Mouse (Mus musculus): Measurements from ENCODE around the gene Shisa5. TPM values are rescaled to one million over a fixed set of nuclear protein-coding genes. Genes with fewer than 3 reads are reported as not detected.
A peak's percentile ranks its signal among the peaks of the same experiment; 100 is the strongest.

The Shisa5 gene
- polyA plus RNA-seq, 1 experiment from 2014 or later, result 35.6 TPM

DNA sequence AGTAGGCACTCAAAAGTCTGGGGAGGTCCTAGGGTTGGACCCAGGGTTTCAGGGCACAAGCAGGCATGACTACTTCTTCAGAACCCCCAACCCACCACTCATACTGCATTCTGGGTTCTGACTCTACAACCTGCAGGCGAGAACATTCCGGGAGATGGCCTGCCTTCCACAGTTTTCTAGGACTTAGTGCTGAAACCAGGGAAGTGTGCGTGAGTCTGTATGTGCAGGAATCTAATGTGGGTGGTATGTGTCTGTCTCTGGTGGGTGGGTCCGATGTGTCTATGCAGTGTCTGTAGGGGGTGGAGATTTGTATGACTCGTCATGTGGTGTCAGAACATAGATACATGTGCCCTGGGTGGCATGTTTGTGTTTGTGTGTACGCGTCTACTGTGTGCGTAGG lies 60.0 kb downstream of the Shisa5 start:
- H3K4me3 ChIP-seq (replicated peaks), result peak overlapping the region; percentile 74
- H3K36me3 ChIP-seq (replicated peaks), result peaks cover 45% of the 10 kb centered on the region
- 92% methylated on average over 8 of the region's 8 CpGs for WGBS

DNA sequence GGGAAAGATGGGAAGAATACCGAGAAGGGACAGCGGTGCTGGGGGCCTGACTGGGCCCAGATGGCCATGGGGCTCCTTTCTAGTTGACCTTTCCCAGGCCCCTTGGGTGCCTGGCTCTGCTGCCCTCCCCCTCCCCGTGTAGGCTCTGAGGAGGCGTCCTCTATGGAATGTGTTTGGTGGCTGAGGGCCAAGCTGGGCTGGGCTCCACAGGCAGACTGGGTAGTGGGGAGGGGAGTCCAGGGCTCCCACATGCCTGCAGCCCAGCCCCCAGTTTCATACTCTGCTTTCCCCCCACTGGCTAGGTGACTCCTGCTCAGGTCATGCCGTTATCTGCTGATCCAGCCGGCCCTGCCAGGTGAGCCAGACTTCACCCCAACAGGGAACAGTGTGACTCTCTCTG lies 60.6 kb downstream of the Shisa5 start:
- peak overlapping the region; percentile 100; the same call in 1 of the 2 replicates for H3K27ac ChIP-seq
- no peak for ATAC-seq (ENCODE audit: low FRiP score)
- WGBS, result 64% methylated on average over 6 of the region's 6 CpGs
- peak overlapping the region; percentile 95 for H3K4me2 ChIP-seq
- H3K27me3 ChIP-seq, result no peaks in the 10 kb centered on the region
- H3K4me1 ChIP-seq, result peaks cover 46% of the 10 kb centered on the region
- H3K36me3 ChIP-seq (replicated peaks), result peaks cover 51% of the 10 kb centered on the region
- no peaks in the 10 kb centered on the region for H3K9me3 ChIP-seq
- peak overlapping the region; percentile 74; the same call in 1 of the 2 replicates for H3K4me3 ChIP-seq (replicated peaks)
- H3K9ac ChIP-seq, result peak overlapping the region; percentile 97; the same call in 1 of the 2 replicates

More for the DNA sequence above, 60.0 kb downstream of the Shisa5 start:
- H3K27me3 ChIP-seq, result no peaks in the 10 kb centered on the region
- H3K4me1 ChIP-seq, result peaks cover 52% of the 10 kb centered on the region
- peak overlapping the region; percentile 95 for H3K4me2 ChIP-seq
- peak overlapping the region; percentile 97 for H3K9ac ChIP-seq
- no peak for ATAC-seq (ENCODE audit: low FRiP score)
- peak overlapping the region; percentile 100 for H3K27ac ChIP-seq
- H3K9me3 ChIP-seq, result no peaks in the 10 kb centered on the region

DNA sequence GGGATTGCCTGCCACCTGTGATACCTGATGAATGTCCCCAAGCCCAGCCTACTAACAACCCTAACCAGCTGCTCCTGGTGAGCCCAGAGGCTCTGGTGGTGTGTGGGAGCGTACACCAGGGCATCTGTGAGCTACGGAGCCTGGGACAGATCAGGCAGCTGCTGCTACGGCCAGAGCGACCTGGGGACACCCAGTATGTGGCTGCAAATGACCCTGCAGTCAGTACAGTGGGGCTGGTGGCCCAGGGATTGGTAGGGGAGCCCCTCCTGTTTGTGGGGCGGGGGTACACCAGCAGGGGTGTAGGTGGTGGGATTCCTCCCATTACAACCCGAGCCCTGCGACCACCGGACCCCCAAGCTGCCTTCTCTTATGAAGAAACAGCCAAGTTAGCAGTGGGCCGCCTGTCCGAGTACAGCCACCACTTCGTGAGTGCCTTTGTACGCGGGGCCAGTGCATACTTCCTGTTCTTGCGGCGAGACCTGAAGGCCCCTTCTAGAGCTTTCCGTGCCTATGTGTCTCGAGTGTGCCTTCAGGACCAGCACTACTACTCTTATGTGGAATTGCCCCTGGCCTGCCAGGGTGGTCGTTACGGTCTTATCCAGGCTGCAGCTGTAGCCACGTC lies 62.1 kb downstream of the Shisa5 start:
- no peak overlapping the region for H3K4me3 ChIP-seq (replicated peaks)
- H3K27me3 ChIP-seq, result no peaks in the 10 kb centered on the region
- ATAC-seq (ENCODE audit: low FRiP score), result no peak
- peaks cover 43% of the 10 kb centered on the region for H3K4me1 ChIP-seq
- no peak overlapping the region for H3K9ac ChIP-seq
- no peak overlapping the region for H3K4me2 ChIP-seq
- H3K36me3 ChIP-seq (replicated peaks), result peaks cover 66% of the 10 kb centered on the region
- no peaks in the 10 kb centered on the region for H3K9me3 ChIP-seq
- WGBS, result 89% methylated on average over 20 of the region's 20 CpGs
- H3K27ac ChIP-seq, result no peak overlapping the region

DNA sequence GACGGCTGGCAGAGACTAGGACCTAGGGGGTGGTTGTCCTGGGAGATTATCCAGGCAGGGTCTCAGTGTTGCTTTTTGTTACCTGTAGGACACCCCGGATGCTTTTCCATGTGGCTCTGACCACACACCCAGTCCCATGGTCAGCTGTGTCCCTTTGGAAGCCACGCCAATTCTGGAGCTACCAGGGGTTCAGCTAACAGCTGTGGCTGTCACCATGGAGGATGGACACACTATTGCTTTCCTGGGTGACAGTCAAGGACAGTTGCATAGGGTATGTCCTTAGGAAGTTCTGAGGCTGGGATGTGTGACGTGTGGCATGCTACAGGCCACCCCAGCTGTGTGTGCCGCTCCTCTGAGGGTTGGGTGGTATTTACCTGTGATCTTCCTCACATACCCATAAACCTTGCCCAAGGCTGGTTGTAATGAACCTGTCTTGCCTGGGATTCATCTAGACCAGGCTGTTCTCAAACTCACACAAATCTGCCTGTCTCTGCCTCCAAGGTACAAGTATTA lies 63.6 kb downstream of the Shisa5 start:
- no peak overlapping the region for H3K9ac ChIP-seq
- no peak for ATAC-seq (ENCODE audit: low FRiP score)
- no peaks in the 10 kb centered on the region for H3K9me3 ChIP-seq
- no peak overlapping the region for H3K4me3 ChIP-seq (replicated peaks)
- H3K4me1 ChIP-seq, result peaks cover 35% of the 10 kb centered on the region
- H3K4me2 ChIP-seq, result no peak overlapping the region
- WGBS, result 94% methylated on average over 5 of the region's 5 CpGs
- no peak overlapping the region for H3K27ac ChIP-seq
- peaks cover 82% of the 10 kb centered on the region for H3K36me3 ChIP-seq (replicated peaks)
- no peaks in the 10 kb centered on the region for H3K27me3 ChIP-seq

DNA sequence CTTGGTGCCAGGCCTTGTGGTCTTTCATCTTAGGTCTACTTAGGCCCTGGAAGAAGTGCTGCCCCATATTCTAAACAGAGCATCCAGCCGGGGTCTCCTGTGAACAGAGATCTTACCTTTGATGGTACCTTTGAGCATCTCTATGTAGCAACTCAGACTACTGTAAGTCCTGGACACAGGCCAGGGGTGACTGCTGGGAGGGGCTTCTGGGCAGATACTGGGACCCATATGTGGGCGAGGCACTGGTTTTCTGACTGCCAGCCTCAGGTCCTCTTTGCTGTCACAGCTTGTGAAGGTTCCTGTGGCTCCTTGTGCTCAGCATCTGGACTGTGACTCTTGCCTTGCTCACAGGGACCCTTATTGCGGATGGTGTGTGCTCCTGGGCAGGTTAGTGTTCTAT lies 64.2 kb downstream of the Shisa5 start:
- H3K4me1 ChIP-seq, result peaks cover 30% of the 10 kb centered on the region
- no peak overlapping the region for H3K9ac ChIP-seq
- H3K4me2 ChIP-seq, result no peak overlapping the region
- H3K27ac ChIP-seq, result 0 out of 2 replicates have a peak overlapping the region, but pooled peaks have one; percentile 13
- H3K36me3 ChIP-seq (replicated peaks), result peaks cover 85% of the 10 kb centered on the region
- ATAC-seq (ENCODE audit: low FRiP score), result no peak
- H3K27me3 ChIP-seq, result no peaks in the 10 kb centered on the region
- WGBS, result 93% methylated on average over 3 of the region's 3 CpGs
- H3K4me3 ChIP-seq (replicated peaks), result no peak overlapping the region
- H3K9me3 ChIP-seq, result no peaks in the 10 kb centered on the region

DNA sequence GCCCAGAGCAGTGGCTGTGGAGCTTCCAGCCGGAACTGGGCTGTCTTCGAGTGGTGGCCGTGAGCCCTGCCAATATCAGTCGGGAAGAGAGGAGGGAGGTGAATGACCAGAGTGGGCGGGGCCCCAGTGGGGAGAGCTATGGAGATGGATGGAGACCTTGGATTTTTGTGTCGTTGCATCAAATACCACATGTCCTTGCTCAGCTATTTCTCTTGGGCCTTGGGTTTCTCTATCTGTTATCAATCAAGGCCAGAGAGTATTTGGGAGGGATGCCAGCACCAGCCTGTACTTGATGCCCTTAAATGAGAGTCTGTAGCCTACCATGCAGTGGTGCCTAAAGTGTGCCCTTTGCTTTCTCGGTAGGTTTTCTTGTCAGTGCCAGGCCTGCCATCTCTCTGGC lies 64.9 kb downstream of the Shisa5 start:
- Histone ChIP-seq H3K36me3 (replicated peaks) (peaks cover 93% of the 10 kb centered on the region), H3K9ac (no peak overlapping the region), H3K4me1 (peaks cover 23% of the 10 kb centered on the region), H3K9me3 (no peaks in the 10 kb centered on the region), H3K27ac (no peak overlapping the region), H3K27me3 (no peaks in the 10 kb centered on the region), H3K4me2 (no peak overlapping the region), H3K4me3 (replicated peaks) (no peak overlapping the region)
- WGBS, result 85% methylated on average over 7 of the region's 7 CpGs
- ATAC-seq (ENCODE audit: low FRiP score), result no peak

DNA sequence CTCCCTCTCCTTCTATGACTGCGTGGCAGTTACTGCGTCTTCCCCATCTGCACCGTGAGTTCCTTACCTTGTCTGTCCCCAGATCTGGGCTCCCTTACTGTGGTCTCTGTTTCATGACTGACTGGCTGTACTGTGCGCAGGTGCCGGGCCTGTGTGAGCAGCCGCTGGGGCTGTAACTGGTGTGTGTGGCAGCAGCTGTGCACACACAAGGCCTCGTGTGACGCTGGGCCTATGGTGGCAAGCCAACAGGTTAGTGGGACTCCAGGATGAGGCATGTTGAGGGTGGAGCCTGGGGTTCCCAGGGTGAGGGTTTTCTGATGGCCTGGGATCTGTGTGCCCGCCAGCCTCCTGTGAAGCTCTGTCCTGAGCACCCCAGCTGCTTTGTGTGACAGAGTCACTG lies 65.7 kb downstream of the Shisa5 start:
- Histone ChIP-seq H3K4me3 (replicated peaks) (no peak overlapping the region), H3K36me3 (replicated peaks) (peaks cover 98% of the 10 kb centered on the region), H3K9ac (no peak overlapping the region), H3K27ac (0 out of 2 replicates have a peak overlapping the region, but pooled peaks have one; percentile 13), H3K4me1 (peaks cover 15% of the 10 kb centered on the region), H3K9me3 (no peaks in the 10 kb centered on the region), H3K4me2 (no peak overlapping the region), H3K27me3 (no peaks in the 10 kb centered on the region)
- 92% methylated on average over 9 of the region's 9 CpGs for WGBS
- no peak for ATAC-seq (ENCODE audit: low FRiP score)

DNA sequence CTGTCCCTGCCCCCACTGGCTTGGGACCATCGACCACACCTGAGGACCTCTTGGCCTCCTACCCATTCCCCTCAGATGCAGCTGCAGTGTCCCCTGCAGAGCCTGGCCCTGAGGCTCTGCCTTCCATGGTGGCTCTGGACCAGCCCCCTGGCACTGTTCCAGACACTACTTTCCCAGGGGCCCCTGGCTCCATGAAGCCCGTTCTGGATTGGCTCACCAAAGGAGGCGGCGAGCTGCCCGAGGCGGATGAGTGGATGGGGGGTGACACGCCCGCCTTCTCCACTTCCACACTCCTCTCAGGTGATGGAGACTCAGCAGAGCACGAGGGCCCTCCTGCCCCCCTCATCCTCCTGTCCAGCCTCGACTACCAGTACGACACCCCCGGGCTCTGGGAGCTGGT lies 66.6 kb downstream of the Shisa5 start:
- 85% methylated on average over 12 of the region's 12 CpGs for whole genome bisulfite sequencing
- H3K4me3 ChIP-seq (replicated peaks), result no peak overlapping the region
- H3K9me3 ChIP-seq, result no peaks in the 10 kb centered on the region
- H3K36me3 ChIP-seq (replicated peaks), result peaks cover 98% of the 10 kb centered on the region
- H3K4me2 ChIP-seq, result no peak overlapping the region
- H3K4me1 ChIP-seq, result peaks cover 11% of the 10 kb centered on the region
- H3K9ac ChIP-seq, result no peak overlapping the region
- H3K27ac ChIP-seq, result no peak overlapping the region
- H3K27me3 ChIP-seq, result no peaks in the 10 kb centered on the region
- ATAC-seq (ENCODE audit: low FRiP score), result peak; percentile 27; the same call in 1 of the 2 replicates

DNA sequence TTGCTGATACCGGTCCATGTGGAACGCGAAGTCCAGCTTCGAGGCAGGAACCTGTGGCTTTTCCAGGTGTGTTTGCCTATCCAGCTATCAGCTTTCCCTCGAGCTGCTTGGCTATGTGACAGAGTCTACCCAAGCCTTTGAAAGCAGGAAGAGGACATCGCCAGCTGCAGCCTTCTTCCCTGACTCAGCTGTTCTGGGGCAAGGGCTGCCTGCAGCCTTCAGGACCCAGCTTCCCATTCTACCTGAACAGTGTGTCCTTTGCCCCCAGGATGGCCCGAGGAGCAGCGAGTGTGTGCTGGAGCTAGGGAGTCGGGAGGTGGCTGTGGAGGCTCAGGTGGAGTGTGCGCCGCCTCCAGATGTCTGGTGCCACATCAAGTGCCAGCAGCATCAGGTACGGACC lies 67.3 kb downstream of the Shisa5 start:
- H3K36me3 ChIP-seq (replicated peaks), result peaks cover 98% of the 10 kb centered on the region
- WGBS, result 96% methylated on average over 12 of the region's 12 CpGs
- no peak overlapping the region for H3K9ac ChIP-seq

DNA sequence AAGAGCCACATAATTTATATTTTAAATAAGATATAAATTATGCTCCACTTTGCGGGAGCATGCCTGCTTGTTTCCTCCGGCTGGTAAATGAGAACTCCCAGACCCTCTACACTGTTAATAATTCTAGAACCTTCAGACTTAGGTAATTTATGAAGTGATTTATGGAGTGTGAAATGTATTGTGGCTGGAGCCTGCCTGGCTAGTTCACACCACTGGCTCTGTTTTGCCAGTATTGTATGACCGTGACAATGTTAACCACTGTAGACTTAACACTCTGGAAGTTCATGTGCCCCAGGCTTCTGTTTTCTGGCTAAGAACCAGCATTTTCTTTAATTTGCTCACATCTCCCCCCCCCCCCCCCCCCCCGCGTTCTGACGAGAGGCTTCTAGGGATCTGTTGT lies 69.0 kb downstream of the Shisa5 start:
- Histone ChIP-seq H3K4me2 (no peak overlapping the region), H3K27me3 (no peaks in the 10 kb centered on the region), H3K4me1 (peaks cover 7% of the 10 kb centered on the region), H3K4me3 (replicated peaks) (no peak overlapping the region), H3K9me3 (no peaks in the 10 kb centered on the region), H3K27ac (no peak overlapping the region), H3K9ac (no peak overlapping the region), H3K36me3 (replicated peaks) (peaks cover 98% of the 10 kb centered on the region)
- no peak for ATAC-seq (ENCODE audit: low FRiP score)
- 94% methylated on average over 3 of the region's 6 CpGs for WGBS

More for the DNA sequence above, 67.3 kb downstream of the Shisa5 start:
- H3K9me3 ChIP-seq, result no peaks in the 10 kb centered on the region
- no peak overlapping the region for H3K4me3 ChIP-seq (replicated peaks)
- no peak overlapping the region for H3K4me2 ChIP-seq
- no peak for ATAC-seq (ENCODE audit: low FRiP score)
- no peak overlapping the region for H3K27ac ChIP-seq
- peaks cover 7% of the 10 kb centered on the region for H3K4me1 ChIP-seq
- no peaks in the 10 kb centered on the region for H3K27me3 ChIP-seq

Other genes with a start within 250 kb of the Shisa5 start
- gene Nckipsd, start 230.2 kb upstream of the Shisa5 start, polyA plus RNA-seq (2016; fragmentation: Nextera tagmentation; extraction: Ambion mirVana), result 14.3 and 17.3 TPM in 2 replicates
- 13.0 and 14.2 TPM in 2 replicates for gene Celsr3, start 212.2 kb upstream of the Shisa5 start, polyA plus RNA-seq (2016; fragmentation: Nextera tagmentation; extraction: Ambion mirVana)
- gene Slc26a6, start 185.3 kb upstream of the Shisa5 start, polyA plus RNA-seq (2016; fragmentation: Nextera tagmentation; extraction: Ambion mirVana), result 12.4 and 13.1 TPM in 2 replicates
- not detected in 2 replicates for gene Tmem89, start 123.9 kb upstream of the Shisa5 start, polyA plus RNA-seq (2016; fragmentation: Nextera tagmentation; extraction: Ambion mirVana)
- 353 and 359 TPM in 2 replicates for gene Uqcrc1, start 101.9 kb upstream of the Shisa5 start, polyA plus RNA-seq (2016; fragmentation: Nextera tagmentation; extraction: Ambion mirVana)
- 2.2 and 3.2 TPM in 2 replicates for gene Col7a1, start 85.0 kb upstream of the Shisa5 start, polyA plus RNA-seq (2016; fragmentation: Nextera tagmentation; extraction: Ambion mirVana)
- not detected in 2 replicates for gene Ucn2, start 52.6 kb upstream of the Shisa5 start, polyA plus RNA-seq (2016; fragmentation: Nextera tagmentation; extraction: Ambion mirVana)
- 16.5 and 18.4 TPM in 2 replicates for gene Pfkfb4, start 46.8 kb upstream of the Shisa5 start, polyA plus RNA-seq (2016; fragmentation: Nextera tagmentation; extraction: Ambion mirVana)
- gene Trex1, start 21.2 kb downstream of the Shisa5 start, polyA plus RNA-seq (2016; fragmentation: Nextera tagmentation; extraction: Ambion mirVana), result 8.4 and 8.9 TPM in 2 replicates
- gene Atrip, start 35.6 kb downstream of the Shisa5 start, polyA plus RNA-seq (2016; fragmentation: Nextera tagmentation; extraction: Ambion mirVana), result 32.4 and 32.5 TPM in 2 replicates
- 13.9 and 14.9 TPM in 2 replicates for gene Ccdc51, start 43.9 kb downstream of the Shisa5 start, polyA plus RNA-seq (2016; fragmentation: Nextera tagmentation; extraction: Ambion mirVana)
- gene Tma7, start 44.0 kb downstream of the Shisa5 start, polyA plus RNA-seq (2016; fragmentation: Nextera tagmentation; extraction: Ambion mirVana), result 734 and 744 TPM in 2 replicates
- gene Plxnb1, start 56.8 kb downstream of the Shisa5 start, polyA plus RNA-seq (2016; fragmentation: Nextera tagmentation; extraction: Ambion mirVana), result 39.9 and 44.4 TPM in 2 replicates
- gene Fbxw21, start 123.5 kb downstream of the Shisa5 start, polyA plus RNA-seq (2016; fragmentation: Nextera tagmentation; extraction: Ambion mirVana), result not detected in 2 replicates
- not detected in 2 replicates for gene Fbxw13, start 157.4 kb downstream of the Shisa5 start, polyA plus RNA-seq (2016; fragmentation: Nextera tagmentation; extraction: Ambion mirVana)
- not detected in 2 replicates for gene Fbxw20, start 196.2 kb downstream of the Shisa5 start, polyA plus RNA-seq (2016; fragmentation: Nextera tagmentation; extraction: Ambion mirVana)
- not detected in 2 replicates for gene Fbxw14, start 249.1 kb downstream of the Shisa5 start, polyA plus RNA-seq (2016; fragmentation: Nextera tagmentation; extraction: Ambion mirVana)

Data from forebrain, embryonic 12.5 days (tissue).